Mouse (Mus musculus) midbrain, postnatal 0 days (tissue): ENCODE data around the gene Dgcr8. TPM values are rescaled to one million over a fixed set of nuclear protein-coding genes. Genes with fewer than 3 reads are reported as not detected.
A peak's percentile ranks its signal among the peaks of the same experiment; 100 is the strongest.

ENCODE experiments used
- ATAC-seq: fragments of 200-750 bp; cut with Nextera tagmentation; 2 replicates; pipeline ENCODE4 v1.8.0; 2017; ENCODE audit warnings: moderate number of reproducible peaks, mild to moderate bottlenecking, moderate TSS enrichment, moderate library complexity; ENCODE audit not compliant: low FRiP score
- DNase-seq: peaks from one replicate; pipeline ENCODE4 v3.0.0-alpha.2; 2015; ENCODE audit warnings: low spot score
- H3K27ac ChIP-seq: fragments of 300-500 bp; sonication (generic); 2 replicates; pipeline ENCODE4 v1.5.1; 2014; ENCODE audit warnings: low read depth, mild to moderate bottlenecking, low read length, mixed read lengths
- H3K27me3 ChIP-seq: fragments of 300-500 bp; sonication (generic); 2 replicates; pipeline ENCODE4 v1.6.1; 2014; ENCODE audit warnings: low read length, control low read depth, mixed read lengths; ENCODE audit not compliant: insufficient read depth
- H3K36me3 ChIP-seq: fragments of 300-500 bp; sonication (generic); 2 replicates; pipeline ENCODE4 v1.6.1; 2014; ENCODE audit warnings: low read length, control low read depth, mixed read lengths; ENCODE audit not compliant: insufficient read depth
- H3K4me1 ChIP-seq: fragments of 300-500 bp; sonication (generic); 2 replicates; pipeline ENCODE4 v1.6.1; 2014; ENCODE audit warnings: mild to moderate bottlenecking, control low read depth, antibody characterized with exemption, low read length, mixed read lengths; ENCODE audit not compliant: insufficient read depth
- H3K4me2 ChIP-seq: fragments of 300-500 bp; sonication (generic); 2 replicates; pipeline ENCODE4 v1.6.1; 2014; ENCODE audit warnings: low read depth, mild to moderate bottlenecking, low read length, mixed read lengths; ENCODE audit not compliant: poor library complexity, severe bottlenecking
- H3K4me3 ChIP-seq: fragments of 300-500 bp; sonication (generic); 2 replicates; pipeline ENCODE4 v1.5.1; 2014; ENCODE audit warnings: low read depth, mild to moderate bottlenecking, low read length, moderate library complexity
- H3K9ac ChIP-seq: fragments of 300-500 bp; sonication (generic); replicated peaks from 2 replicates; pipeline ENCODE4 v1.6.1; 2014; ENCODE audit warnings: mild to moderate bottlenecking, low read length, moderate library complexity, mixed read lengths; ENCODE audit not compliant: poor library complexity, severe bottlenecking
- H3K9me3 ChIP-seq: fragments of 300-500 bp; sonication (generic); 2 replicates; pipeline ENCODE4 v1.6.1; 2016; ENCODE audit warnings: low read length, control low read depth
- CTCF ChIP-seq: IDR thresholded peaks from 2 replicates; pipeline ENCODE4 v1.5.1; 2016; ENCODE audit warnings: antibody characterized with exemption, mild to moderate bottlenecking
- WGBS: fragments of 180-500 bp; shearing (Covaris S2); extraction: QIAGEN DNeasy Blood & Tissue Kit; methylation state at CpG from one replicate; pipeline ENCODE4 v1.1.7; 2014; 5-methylcytosine and 5-hydroxymethylcytosine counted together
- polyA plus RNA-seq: library from polyadenylated mRNA; unstranded; fragments of >200 nt; fragmentation: Nextera tagmentation; extraction: Ambion mirVana; gene quantifications from 2 replicates; pipeline ENCODE4 v1.2.1, GENCODE M21; 2015
- total RNA-seq: library from RNA; depleted of rRNA; stranded (reverse); fragments of >200 nt; gene quantifications from 2 replicates; pipeline ENCODE4 v1.2.3, GENCODE M21; 2014

Gene Dgcr8
- total and polyA plus RNA-seq, 2 experiments from 2014 or later: 23.7 to 46.7 TPM

DNA sequence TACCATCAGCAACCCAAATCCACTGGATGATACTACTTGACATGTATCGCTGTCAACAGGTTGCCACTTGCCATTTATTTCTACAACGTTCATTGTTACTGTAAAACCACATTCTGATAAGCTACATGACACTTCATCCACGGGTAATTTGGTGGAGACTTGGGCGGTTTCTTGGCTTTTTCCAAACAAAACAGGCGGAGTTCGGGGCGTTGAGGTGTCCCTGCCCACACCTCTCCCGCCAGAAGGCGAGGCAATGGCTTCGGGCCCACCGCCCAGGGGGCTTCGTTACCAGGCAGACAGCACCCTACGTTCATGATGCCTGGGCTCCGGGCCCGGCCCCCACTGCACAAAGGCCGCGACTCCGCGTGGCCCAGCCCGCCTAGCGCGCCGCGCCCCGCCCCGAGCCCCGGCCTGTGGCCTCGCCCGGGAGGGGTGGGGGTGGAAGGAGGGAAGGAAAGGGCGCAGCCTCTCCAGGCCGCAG, 425 bp downstream of the Dgcr8 start:
- ATAC-seq: peak; percentile 84
- Histone ChIP-seq H3K36me3 (peaks cover 8% of the 10 kb centered on the region), H3K4me3 (peak overlapping the region; percentile 97), H3K9ac (peak overlapping the region; percentile 99), H3K4me2 (peak overlapping the region; percentile 87), H3K4me1 (peaks cover 14% of the 10 kb centered on the region; the same call in 1 of the 2 replicates), H3K27me3 (no peaks in the 10 kb centered on the region), H3K27ac (peak overlapping the region; percentile 89), H3K9me3 (no peaks in the 10 kb centered on the region)
- TF ChIP-seq CTCF: no peak
- peak; percentile 53 for DNase-seq
- WGBS: under 1% methylated on average over 15 of the region's 31 CpGs

DNA sequence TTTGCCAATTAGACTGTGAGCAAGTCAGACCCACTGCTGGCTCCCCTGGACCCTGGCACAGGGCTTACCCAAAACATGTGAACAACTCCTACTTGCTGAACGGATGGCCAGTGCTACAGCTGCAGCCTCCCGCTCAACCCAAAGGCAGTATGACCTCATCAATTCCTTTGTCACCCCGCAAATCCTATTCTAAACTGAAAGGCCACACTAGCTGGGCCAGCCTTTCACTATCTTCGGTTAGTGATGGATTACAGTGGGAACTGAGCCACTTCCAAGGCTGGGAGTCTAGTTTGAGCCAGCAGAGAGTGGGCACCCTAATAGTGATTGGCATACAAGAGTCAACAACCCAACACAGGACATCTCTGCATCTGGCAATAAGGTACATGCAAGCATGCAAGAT, 880 bp downstream of the Dgcr8 start:
- no peak for ATAC-seq
- H3K4me1 ChIP-seq: peaks cover 14% of the 10 kb centered on the region; the same call in 1 of the 2 replicates
- peak overlapping the region; percentile 87 for H3K4me2 ChIP-seq
- H3K36me3 ChIP-seq: peaks cover 13% of the 10 kb centered on the region
- no peaks in the 10 kb centered on the region for H3K9me3 ChIP-seq
- DNase-seq: peak; percentile 37
- H3K4me3 ChIP-seq: peak overlapping the region; percentile 97
- peak overlapping the region; percentile 99 for H3K9ac ChIP-seq
- H3K27ac ChIP-seq: peak overlapping the region; percentile 89
- 0% methylated on average over 4 of the region's 4 CpGs for WGBS
- no peak for TF ChIP-seq CTCF
- H3K27me3 ChIP-seq: no peaks in the 10 kb centered on the region

DNA sequence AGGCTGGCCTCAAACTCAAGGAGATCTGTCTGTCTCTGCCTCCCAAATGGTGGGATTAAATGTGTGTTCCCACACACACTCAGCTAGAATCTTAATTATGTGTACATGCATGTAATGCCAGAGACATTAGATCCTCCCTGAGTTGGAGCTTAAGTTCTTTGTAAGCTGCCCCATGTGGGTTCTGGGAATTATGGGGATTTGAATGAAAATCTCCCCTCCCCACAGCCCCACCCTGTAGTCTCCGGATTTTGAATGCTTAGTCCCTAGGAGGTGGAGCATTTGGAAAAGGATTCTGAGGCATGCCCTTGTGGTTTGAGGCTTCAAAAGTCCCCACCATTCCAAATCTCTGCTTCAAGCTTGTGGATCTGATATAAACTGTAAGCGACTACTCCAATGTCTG, 13.9 kb downstream of the Dgcr8 start:
- Histone ChIP-seq H3K9ac (no peak overlapping the region), H3K4me2 (no peak overlapping the region), H3K9me3 (no peaks in the 10 kb centered on the region), H3K27ac (no peak overlapping the region), H3K4me1 (no peaks in the 10 kb centered on the region), H3K36me3 (peaks cover 48% of the 10 kb centered on the region), H3K4me3 (no peak overlapping the region), H3K27me3 (no peaks in the 10 kb centered on the region)
- WGBS: 54% methylated on average over 2 of the region's 2 CpGs
- no peak for DNase-seq
- ATAC-seq: no peak
- TF ChIP-seq CTCF: no peak

DNA sequence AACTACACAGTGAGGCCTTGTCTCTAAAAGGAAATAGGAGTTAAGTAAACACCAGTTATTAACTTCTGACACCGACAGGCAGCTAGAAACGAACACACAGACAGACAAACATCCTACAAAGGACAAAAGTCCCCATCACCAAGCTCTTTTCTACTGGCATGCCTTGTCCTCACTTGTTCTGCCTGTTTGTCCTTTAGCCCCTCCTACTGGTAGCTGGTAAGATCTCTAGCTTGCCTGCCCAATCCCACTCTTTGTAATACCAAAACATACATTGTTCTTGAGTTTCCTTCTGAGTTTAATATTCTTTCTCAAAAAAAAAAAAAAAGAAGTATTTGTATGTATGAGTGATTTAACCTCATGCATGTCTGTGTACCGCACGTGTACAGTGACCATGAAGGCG, 20.9 kb downstream of the Dgcr8 start:
- Histone ChIP-seq H3K4me2 (no peak overlapping the region), H3K27ac (no peak overlapping the region), H3K36me3 (peaks cover 47% of the 10 kb centered on the region), H3K4me1 (no peaks in the 10 kb centered on the region), H3K9me3 (no peaks in the 10 kb centered on the region), H3K4me3 (no peak overlapping the region), H3K27me3 (no peaks in the 10 kb centered on the region), H3K9ac (no peak overlapping the region)
- TF ChIP-seq CTCF: peak; percentile 49
- WGBS: 88% methylated on average over 5 of the region's 5 CpGs
- no peak for ATAC-seq
- no peak for DNase-seq

DNA sequence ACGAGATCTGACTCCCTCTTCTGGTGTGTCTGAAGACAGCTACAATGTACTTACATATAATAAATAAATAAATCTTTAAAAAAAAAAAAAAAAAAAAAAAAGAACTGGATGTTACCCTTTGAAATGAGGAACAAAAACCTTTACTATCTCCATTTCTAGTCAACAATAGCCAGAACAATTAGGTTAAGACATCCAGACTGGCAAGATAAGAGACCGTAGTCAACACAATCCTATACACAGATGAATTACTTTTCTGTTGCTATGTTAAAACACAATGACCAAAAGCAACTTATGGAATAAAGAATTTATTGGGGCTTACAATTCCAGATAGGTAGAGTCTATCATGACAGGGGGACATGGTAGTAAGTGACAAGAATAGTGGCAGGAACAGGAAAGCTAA, 24.0 kb downstream of the Dgcr8 start:
- Histone ChIP-seq H3K9ac (no peak overlapping the region), H3K4me1 (no peaks in the 10 kb centered on the region), H3K27ac (no peak overlapping the region), H3K9me3 (no peaks in the 10 kb centered on the region), H3K4me2 (no peak overlapping the region), H3K36me3 (peaks cover 34% of the 10 kb centered on the region), H3K27me3 (no peaks in the 10 kb centered on the region), H3K4me3 (no peak overlapping the region)
- 68% methylated on average over 2 of the region's 2 CpGs for WGBS
- ATAC-seq (no peak), DNase-seq (no peak)
- no peak for TF ChIP-seq CTCF

DNA sequence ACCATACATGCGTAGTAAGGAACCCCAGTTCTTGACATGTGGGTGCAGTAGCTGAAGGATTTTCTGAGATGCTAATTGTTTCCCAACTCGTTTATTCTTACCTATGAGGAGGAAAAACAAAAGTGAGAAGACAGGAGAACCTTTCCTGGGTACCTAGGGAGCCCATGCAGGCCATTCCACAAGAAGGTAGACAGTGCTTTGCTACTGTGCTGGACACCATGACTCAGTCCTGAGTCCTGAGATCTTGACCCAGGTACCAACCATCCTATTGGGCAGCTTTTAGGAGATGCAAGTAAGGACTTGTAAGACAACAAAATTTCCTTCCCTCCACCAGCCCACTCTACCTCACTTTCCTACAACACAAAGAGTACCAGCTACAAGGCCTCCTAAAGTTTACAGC, 30.8 kb downstream of the Dgcr8 start, which contains the start of gene Gm49776:
Gene Gm49776, minus strand, starts transcription at position 101 of the 400 bp plus-strand sequence.
- DNase-seq: no peak
- Histone ChIP-seq H3K4me2 (no peak within 1 kb of the TSS), H3K9ac (no peak within 1 kb of the TSS), H3K36me3 (peaks cover 61% of the 10 kb centered on the region), H3K9me3 (no peaks in the 10 kb centered on the region), H3K4me1 (no peaks in the 10 kb centered on the region), H3K27me3 (no peaks in the 10 kb centered on the region), H3K27ac (no peak within 1 kb of the TSS), H3K4me3 (no peak within 1 kb of the TSS)
- no peak for TF ChIP-seq CTCF
- WGBS: 97% methylated on average over 2 of the region's 2 CpGs
- no peak for ATAC-seq
